Mouse (Mus musculus) lung, postnatal 36 days (tissue): ENCODE data around the gene Cluap1.
"Not testable (repeated sequence)": the region's sequence is repeated elsewhere in the genome, so short reads cannot be mapped to it uniquely, and the experiment has no call there.

Source experiments
- DNase-seq: peaks from one replicate; pipeline ENCODE4 v3.0.0; 2022; ENCODE audit warnings: mixed read lengths

The Cluap1 gene

GRCm38 (mm10) chr16:3934701-3935100 lies 26.1 kb downstream of the Cluap1 start:
- no peak for DNase-seq

DNA sequence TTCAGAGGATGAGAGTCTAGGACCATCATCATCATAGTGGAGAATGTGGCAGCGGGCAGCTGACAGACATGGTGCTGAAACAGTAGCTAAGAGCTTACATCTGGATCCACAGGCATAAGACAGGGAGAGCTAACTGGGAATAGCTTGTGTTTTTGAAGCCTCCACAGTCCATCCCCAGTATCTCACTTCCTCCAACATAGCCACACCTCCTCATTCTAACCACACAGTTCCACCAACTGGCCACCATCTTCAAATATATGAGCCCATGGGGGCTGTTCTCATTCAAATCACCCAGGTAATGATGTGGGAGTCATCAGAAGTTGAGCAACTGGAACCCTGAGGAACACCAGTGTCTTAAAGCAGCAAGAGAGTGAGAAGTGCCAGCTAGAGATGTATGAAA lies 42.5 kb downstream of the Cluap1 start:
- no peak for DNase-seq

GRCm38 (mm10) chr16:3956369-3956768 lies 47.8 kb downstream of the Cluap1 start:
- peak; percentile 72 for DNase-seq

GRCm38 (mm10) chr16:3959261-3959660 lies 50.7 kb downstream of the Cluap1 start:
- no peak for DNase-seq

GRCm38 (mm10) chr16:3964990-3965389 lies 56.4 kb downstream of the Cluap1 start:
- DNase-seq: no peak

DNA sequence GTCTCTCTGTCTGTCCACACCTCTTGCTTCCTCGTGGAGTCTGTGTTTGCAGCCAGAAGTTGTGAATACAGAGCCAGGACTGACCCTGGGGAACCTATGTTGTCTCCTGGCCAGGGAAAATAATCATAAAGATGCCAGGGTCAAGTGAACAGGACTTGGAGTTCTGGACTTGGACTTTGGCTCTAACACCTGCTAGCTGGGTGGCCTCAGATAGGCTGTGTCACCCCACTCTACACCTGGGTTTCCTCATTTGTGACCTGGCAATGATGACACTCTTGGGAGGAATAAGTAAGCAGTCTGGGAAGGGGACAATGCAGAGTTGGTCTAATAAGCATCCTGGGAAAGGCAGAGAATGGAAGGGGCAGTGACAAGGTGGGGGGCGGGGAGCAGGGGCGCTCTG lies 56.9 kb downstream of the Cluap1 start:
- no peak for DNase-seq

DNA sequence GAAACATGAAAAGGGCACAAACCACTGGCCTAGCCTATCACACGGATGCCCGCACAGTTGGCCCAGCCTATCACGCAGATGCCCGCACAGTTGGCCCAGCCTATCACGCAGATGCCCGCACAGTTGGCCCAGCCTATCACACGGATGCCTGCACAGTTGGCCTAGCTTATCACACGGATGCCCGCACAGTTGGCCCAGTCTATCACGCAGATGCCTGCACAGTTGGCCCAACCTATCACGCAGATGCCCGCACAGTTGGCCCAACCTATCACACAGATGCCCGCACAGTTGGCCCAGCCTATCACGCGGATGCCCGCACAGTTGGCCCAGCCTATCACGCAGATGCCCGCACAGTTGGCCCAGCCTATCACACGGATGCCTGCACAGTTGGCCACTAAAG lies 65.9 kb downstream of the Cluap1 start:
- DNase-seq: not testable (repeated sequence)

- no peak for DNase-seq
Observed at GRCm38 (mm10) chr16:3975658-3976057, 67.1 kb downstream of the Cluap1 start.

DNA sequence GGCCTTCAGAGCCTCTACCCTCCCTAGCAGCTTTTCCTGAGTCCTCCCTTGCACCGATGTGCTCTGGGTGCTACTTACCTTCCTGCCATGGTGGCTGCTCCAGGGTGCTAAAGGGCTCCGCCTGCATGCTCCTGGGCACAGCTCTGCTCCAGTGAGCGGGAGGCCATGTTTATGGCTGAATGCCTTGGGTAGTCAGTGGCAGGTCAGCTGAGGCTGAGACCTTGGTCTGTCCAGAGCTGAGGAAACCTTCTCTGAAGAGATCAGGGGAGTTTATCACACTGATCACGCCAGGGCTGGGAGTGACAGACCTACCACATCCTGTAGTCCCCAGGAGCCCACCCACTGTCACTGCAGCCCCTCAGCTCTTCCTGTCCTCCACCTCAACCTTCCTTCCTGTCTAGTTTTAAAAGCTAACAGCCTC lies 67.7 kb downstream of the Cluap1 start, which contains the start of gene Nlrc3:
Nlrc3 (minus strand) TSS at position 382 of the 421 bp plus-strand sequence.
- DNase-seq: peak; percentile 11

DNA sequence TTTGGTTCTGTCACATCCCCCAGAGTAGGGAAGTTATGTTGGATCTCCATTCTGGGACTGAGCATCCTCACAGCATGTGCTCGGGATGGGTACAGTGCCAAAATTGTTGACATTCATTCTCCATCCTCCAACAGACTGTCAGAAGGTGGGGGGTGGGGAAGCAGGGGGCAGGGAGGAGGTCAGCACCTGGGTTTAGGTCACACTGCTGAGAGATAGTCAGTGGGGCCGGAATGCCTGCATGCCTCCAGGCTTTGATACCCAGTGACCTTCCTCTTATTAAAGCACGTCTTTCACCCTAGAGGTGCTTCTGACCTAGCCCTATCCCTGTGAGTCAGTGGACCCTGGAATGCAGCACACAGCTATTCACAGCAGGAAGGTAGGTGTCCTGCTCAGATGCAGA lies 68.1 kb downstream of the Cluap1 start:
- DNase-seq: no peak

- DNase-seq: no peak
Observed at GRCm38 (mm10) chr16:3982173-3982572, 73.6 kb downstream of the Cluap1 start.

- DNase-seq: no peak
Observed at GRCm38 (mm10) chr16:3983146-3983700, 74.6 kb downstream of the Cluap1 start.

DNA sequence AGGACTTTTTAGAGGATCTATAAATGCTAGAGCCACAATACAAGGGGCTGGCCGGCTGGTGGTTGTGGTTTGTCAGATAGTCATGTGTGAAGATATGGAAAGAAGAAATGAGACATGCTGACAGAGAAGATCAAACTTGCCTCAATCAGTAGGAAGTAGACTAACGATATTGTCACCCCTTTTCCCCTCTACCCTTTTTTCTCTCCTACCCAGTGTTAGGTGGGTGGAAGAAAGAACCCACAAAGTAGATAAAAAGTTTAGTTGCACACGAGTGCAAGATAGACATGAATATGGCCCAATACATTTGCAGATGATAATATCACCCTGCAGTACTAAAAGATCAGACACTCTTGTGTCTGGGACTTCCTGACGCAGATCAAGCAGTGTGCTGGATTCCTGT lies 79.8 kb downstream of the Cluap1 start:
- no peak for DNase-seq
